Mouse (Mus musculus): ENCODE data around the gene St3gal6. TPM values are rescaled to one million over a fixed set of nuclear protein-coding genes. Genes with fewer than 3 reads are reported as not detected.
A peak's percentile ranks its signal among the peaks of the same experiment; 100 is the strongest.

St3gal6 gene
- total and polyA plus RNA-seq, 3 experiments, result 4.0 to 8.9 TPM; not detected in 1

DNA sequence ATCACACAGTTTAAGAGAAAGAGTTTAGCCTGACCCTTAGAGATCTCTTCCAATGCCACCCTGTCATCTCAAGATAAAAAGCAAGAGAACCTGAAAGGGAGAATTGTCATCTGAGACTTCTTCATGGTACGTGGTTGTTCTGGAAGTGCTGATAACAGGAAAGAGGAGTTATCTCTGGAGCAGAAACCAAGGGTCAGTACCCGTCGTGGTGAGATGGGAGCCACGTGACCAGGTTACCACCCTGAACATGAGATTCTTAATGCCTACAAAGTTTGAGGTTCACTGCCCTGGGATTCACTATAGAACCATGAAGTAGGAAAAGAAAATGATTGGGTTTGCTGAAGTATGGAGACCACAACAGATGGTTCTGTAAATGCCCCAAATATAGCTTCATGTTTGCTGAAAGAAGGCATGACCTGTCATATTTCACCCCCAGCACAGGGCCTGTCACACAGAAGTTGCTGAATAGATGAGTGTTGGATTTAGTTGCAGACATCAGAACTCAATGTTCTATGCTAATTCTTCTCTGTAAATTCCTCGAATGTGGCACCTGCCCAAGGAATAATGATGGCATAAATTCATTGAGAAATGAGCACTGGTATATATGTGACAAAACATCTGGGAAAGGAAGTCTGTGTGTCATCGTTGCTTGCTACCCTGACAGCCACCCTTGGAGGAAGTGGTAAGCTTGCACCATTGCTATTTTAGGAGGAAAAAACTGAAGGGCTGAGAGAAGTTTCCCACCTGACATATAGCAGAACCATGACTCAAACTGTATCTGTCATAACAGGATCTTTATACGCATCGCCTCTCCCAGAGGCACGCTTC is 25.9 kb downstream of the St3gal6 start:
- H3K4me3 ChIP-seq (ENCODE audit: control insufficient read depth in 1 of 2, insufficient read depth in 1 of 2, low read depth in 2 of 2, low read length in 2 of 2), result peak overlapping the region; percentile 19 to 23
- H3K27ac ChIP-seq (ENCODE audit: control insufficient read depth, low read depth, low read length), result peak overlapping the region; percentile 95
- peaks cover 0 to 42% of the 10 kb centered on the region in 2 experiments; a peak in 2 of 4 replicates for H3K36me3 ChIP-seq (ENCODE audit: control insufficient read depth in 1 of 2, insufficient read depth in 2 of 2, low read length in 2 of 2)
- peak; percentile 81 for DNase-seq (ENCODE audit: low read depth, low spot score)
- no peaks in the 10 kb centered on the region for H3K27me3 ChIP-seq (ENCODE audit: control insufficient read depth in 1 of 2, insufficient read depth in 2 of 2, low read length in 2 of 2)
- H3K9me3 ChIP-seq (replicated peaks; ENCODE audit: insufficient read depth, low read length), result no peaks in the 10 kb centered on the region
- H3K79me2 ChIP-seq (ENCODE audit: control insufficient read depth, insufficient read depth, low read length, poor library complexity), result no peaks in the 10 kb centered on the region
- H3K9ac ChIP-seq (ENCODE audit: control insufficient read depth, low read depth, low read length, poor library complexity, severe bottlenecking), result peak overlapping the region; percentile 44
- H3K4me1 ChIP-seq (ENCODE audit: control insufficient read depth in 1 of 2, insufficient read depth in 2 of 2, low read length in 2 of 2), result peaks cover 42 to 43% of the 10 kb centered on the region in 2 experiments
- no peak; the same call in 1 of the 2 replicates for TF ChIP-seq CHD2 (IDR thresholded peaks at IDR 0.05; ENCODE audit: low read length)
- TF ChIP-seq CTCF (IDR thresholded peaks at IDR 0.05 in 2 of 3, conservative IDR thresholded peaks at IDR 0.05 in 1 of 3; ENCODE audit: control insufficient read depth in 1 of 3, insufficient read depth in 1 of 3, low read depth in 2 of 3, low read length in 3 of 3, poor library complexity in 1 of 3, severe bottlenecking in 1 of 3), result no peak
- TF ChIP-seq UBTF (IDR thresholded peaks at IDR 0.05; ENCODE audit: borderline replicate concordance, insufficient read depth, low read depth, low read length), result no peak
- no peak for TF ChIP-seq ZKSCAN1 (IDR thresholded peaks at IDR 0.05; ENCODE audit: low read depth, low read length)
- peak; percentile 54; the same call in 1 of the 2 replicates for TF ChIP-seq SIN3A (IDR thresholded peaks at IDR 0.05; ENCODE audit: low read length)
- TF ChIP-seq ZC3H11A (IDR thresholded peaks at IDR 0.05; ENCODE audit: low read depth, low read length), result no peak
- TF ChIP-seq JUND (IDR thresholded peaks at IDR 0.05; ENCODE audit: low read depth, low read length), result no peak
- TF ChIP-seq HCFC1 (IDR thresholded peaks at IDR 0.05; ENCODE audit: low read depth, low read length), result peak; percentile 30; the same call in 1 of the 2 replicates
- TF ChIP-seq NELFE (IDR thresholded peaks at IDR 0.05; ENCODE audit: low read depth, low read length), result no peak
- TF ChIP-seq NRF1 (IDR thresholded peaks at IDR 0.05; ENCODE audit: insufficient read depth, low read depth, low read length, poor library complexity, severe bottlenecking), result no peak
- no peak for TF ChIP-seq E2F4 (IDR thresholded peaks at IDR 0.05; ENCODE audit: borderline replicate concordance, low read depth, low read length)
- TF ChIP-seq RAD21 (IDR thresholded peaks at IDR 0.05; ENCODE audit: low read depth, low read length), result no peak
- peak; percentile 97 for TF ChIP-seq TAL1 (IDR thresholded peaks at IDR 0.05; ENCODE audit: low read length)
- TF ChIP-seq MEF2A (IDR thresholded peaks at IDR 0.05; ENCODE audit: extremely low read depth, insufficient replicate concordance, low read depth, low read length, poor library complexity, severe bottlenecking), result peak; percentile 86; the same call in 1 of the 2 replicates
- TF ChIP-seq CHD1 (IDR thresholded peaks at IDR 0.05; ENCODE audit: low read depth, low read length), result no peak
- peak; percentile 96 for TF ChIP-seq USF1 (IDR thresholded peaks at IDR 0.05; ENCODE audit: low read depth, low read length)
- no peak for TF ChIP-seq SMC3 (IDR thresholded peaks at IDR 0.05; ENCODE audit: low read depth, low read length)
- no peak for TF ChIP-seq GABPA (IDR thresholded peaks at IDR 0.05; ENCODE audit: low read depth, low read length)
- no peak for TF ChIP-seq ELF1 (IDR thresholded peaks at IDR 0.05; ENCODE audit: low read depth, low read length)
- peak; percentile 76 for TF ChIP-seq MXI1 (IDR thresholded peaks at IDR 0.05; ENCODE audit: low read depth, low read length)
- TF ChIP-seq KAT2A (conservative IDR thresholded peaks at IDR 0.05; ENCODE audit: low read depth, low read length), result no peak
- peak; percentile 97 for TF ChIP-seq TCF12 (IDR thresholded peaks at IDR 0.05; ENCODE audit: low read depth, low read length)
- TF ChIP-seq MAFK (IDR thresholded peaks at IDR 0.05; ENCODE audit: borderline replicate concordance, low read depth, low read length), result no peak; the same call in 1 of the 2 replicates
- TF ChIP-seq GATA1 (IDR thresholded peaks at IDR 0.05; ENCODE audit: low read depth, low read length), result peak; percentile 96
- peak; percentile 94 for TF ChIP-seq MAX (IDR thresholded peaks at IDR 0.05; ENCODE audit: low read length)
- peak; percentile 82 for TF ChIP-seq RCOR1 (IDR thresholded peaks at IDR 0.05; ENCODE audit: low read depth, low read length)
- peak; percentile 47; the same call in 1 of the 2 replicates for TF ChIP-seq MYB (IDR thresholded peaks at IDR 0.05; ENCODE audit: low read depth, low read length)
- TF ChIP-seq POLR2A (IDR thresholded peaks at IDR 0.05; ENCODE audit: control insufficient read depth in 1 of 2, insufficient read depth in 1 of 2, low read depth in 1 of 2, low read length in 2 of 2, poor library complexity in 1 of 2), result no peak
- peak; percentile 6; the same call in 1 of the 2 replicates for TF ChIP-seq ZNF384 (IDR thresholded peaks at IDR 0.05; ENCODE audit: low read depth, low read length)
- peak; percentile 96 to 98 for TF ChIP-seq EP300 (IDR thresholded peaks at IDR 0.05; ENCODE audit: low read depth in 1 of 2, low read length in 2 of 2)
- no peak for TF ChIP-seq POLR2AphosphoS5 (IDR thresholded peaks at IDR 0.05; ENCODE audit: borderline replicate concordance, low read depth, low read length)
- TF ChIP-seq POLR2AphosphoS2 (IDR thresholded peaks at IDR 0.05; ENCODE audit: low read length), result no peak
- peak in 1 of 2 experiments; percentile 77; a peak in 2 of 4 replicates for TF ChIP-seq USF2 (IDR thresholded peaks at IDR 0.05; ENCODE audit: borderline replicate concordance in 1 of 2, insufficient read depth in 1 of 2, low read depth in 1 of 2, low read length in 2 of 2)
- peak; percentile 84; the same call in 1 of the 2 replicates for TF ChIP-seq BHLHE40 (IDR thresholded peaks at IDR 0.05; ENCODE audit: borderline replicate concordance, low read depth, low read length)
- peak; percentile 39; the same call in 1 of the 2 replicates for TF ChIP-seq ZMIZ1 (IDR thresholded peaks at IDR 0.05; ENCODE audit: low read depth, low read length)

Measured in MEL (cell line).